Mouse (Mus musculus) C2C12 (cell line): Measurements from ENCODE around the gene Slc24a3. TPM values are rescaled to one million over a fixed set of nuclear protein-coding genes. Genes with fewer than 3 reads are reported as not detected.
A peak's percentile ranks its signal among the peaks of the same experiment; 100 is the strongest.

Experiments
- H3K27me3 ChIP-seq: one replicate; pipeline ENCODE4 v1.6.1; 2011; ENCODE audit not compliant: control insufficient read depth, insufficient read depth, insufficient read length
- H3K36me3 ChIP-seq: one replicate; pipeline ENCODE4 v1.6.1; 2011; ENCODE audit not compliant: control insufficient read depth, insufficient read depth
- H3K4me3 ChIP-seq: one replicate; pipeline ENCODE4 v1.5.1; 2011; ENCODE audit warnings: mild to moderate bottlenecking, control low read depth; ENCODE audit not compliant: poor library complexity, insufficient read depth, severe bottlenecking
- H3K79me2 ChIP-seq: one replicate; pipeline ENCODE4 v1.6.1; 2011; ENCODE audit not compliant: control insufficient read depth, insufficient read depth
- H3K79me3 ChIP-seq: one replicate; pipeline ENCODE4 v1.6.1; 2011; ENCODE audit warnings: low read depth, control low read depth
- H3ac ChIP-seq: one replicate; pipeline ENCODE3; 2011; ENCODE audit warnings: low read depth; ENCODE audit not compliant: control insufficient read depth, insufficient read length
- CEBPB ChIP-seq: IDR thresholded peaks from one replicate; pipeline ENCODE4 v1.6.1; 2011; ENCODE audit warnings: low read depth, mild to moderate bottlenecking, control low read depth, moderate library complexity
- CTCF ChIP-seq: IDR thresholded peaks from one replicate; pipeline ENCODE4 v1.5.1; 2011; ENCODE audit not compliant: control insufficient read depth, insufficient read depth, insufficient read length
- FOSL1 ChIP-seq: IDR thresholded peaks from one replicate; pipeline ENCODE4 v1.8.0; 2011; ENCODE audit warnings: mild to moderate bottlenecking, low read length; ENCODE audit not compliant: poor library complexity, insufficient read depth, severe bottlenecking
- MAX ChIP-seq: IDR thresholded peaks from one replicate; pipeline ENCODE4 v1.6.1; 2011; ENCODE audit warnings: mild to moderate bottlenecking, control low read depth
- MYOD1 ChIP-seq: IDR thresholded peaks from one replicate; pipeline ENCODE4 v1.6.1; 2011; ENCODE audit warnings: low read depth; ENCODE audit not compliant: control insufficient read depth, insufficient read length
- MYOG ChIP-seq: IDR thresholded peaks from one replicate; pipeline ENCODE4 v1.6.1; 2011; ENCODE audit not compliant: control insufficient read depth, insufficient read length; ENCODE audit errors: extremely low read depth
- USF1 ChIP-seq: IDR thresholded peaks from one replicate; pipeline ENCODE4 v1.6.1; 2011; ENCODE audit warnings: low read depth, mild to moderate bottlenecking, control low read depth, moderate library complexity
- polyA plus RNA-seq: library from polyadenylated mRNA; unstranded; fragments of >200 nt; fragmentation: generic; extraction: Trizol; gene quantifications from one replicate; pipeline ENCODE4 v1.2.1, GENCODE M21; 2012; ENCODE audit warnings: missing spikeins

The Slc24a3 gene
- polyA plus RNA-seq, 1 experiment, result 0.35 TPM

- no peaks in the 10 kb centered on the region for H3K79me3 ChIP-seq
- no peaks in the 10 kb centered on the region for H3K36me3 ChIP-seq
- H3K4me3 ChIP-seq, result no peak overlapping the region
- no peak overlapping the region for H3ac ChIP-seq
- H3K79me2 ChIP-seq, result no peaks in the 10 kb centered on the region
- TF ChIP-seq MYOD1 (no peak), CEBPB (no peak), USF1 (no peak), MAX (no peak), CTCF (no peak)
- H3K27me3 ChIP-seq, result peaks cover 19% of the 10 kb centered on the region
Observed at GRCm38 (mm10) chr2:145640255-145640984, 472.9 kb downstream of the Slc24a3 start.

- no peak overlapping the region for H3K4me3 ChIP-seq
Observed at GRCm38 (mm10) chr2:145655373-145655960, 487.9 kb downstream of the Slc24a3 start.

GRCm38 (mm10) chr2:145656121-145656520 lies 488.6 kb downstream of the Slc24a3 start:
- no peak for TF ChIP-seq MAX
- no peak for TF ChIP-seq MYOG
- TF ChIP-seq USF1, result no peak
- TF ChIP-seq MYOD1, result no peak
- Histone ChIP-seq H3K4me3 (no peak overlapping the region), H3K27me3 (no peaks in the 10 kb centered on the region), H3K79me2 (no peaks in the 10 kb centered on the region), H3ac (no peak overlapping the region), H3K36me3 (no peaks in the 10 kb centered on the region), H3K79me3 (no peaks in the 10 kb centered on the region)

More at GRCm38 (mm10) chr2:145655373-145655960, 487.9 kb downstream of the Slc24a3 start:
- no peaks in the 10 kb centered on the region for H3K79me2 ChIP-seq
- TF ChIP-seq MAX, result no peak
- TF ChIP-seq MYOD1, result no peak
- TF ChIP-seq CTCF, result no peak
- TF ChIP-seq USF1, result no peak
- TF ChIP-seq FOSL1, result no peak
- TF ChIP-seq MYOG, result no peak
- no peak for TF ChIP-seq CEBPB
- no peak overlapping the region for H3ac ChIP-seq
- H3K27me3 ChIP-seq, result no peaks in the 10 kb centered on the region
- H3K36me3 ChIP-seq, result no peaks in the 10 kb centered on the region
- H3K79me3 ChIP-seq, result no peaks in the 10 kb centered on the region

GRCm38 (mm10) chr2:145656716-145657115 lies 489.2 kb downstream of the Slc24a3 start:
- Histone ChIP-seq H3K4me3 (no peak overlapping the region), H3ac (no peak overlapping the region), H3K79me3 (no peaks in the 10 kb centered on the region), H3K79me2 (no peaks in the 10 kb centered on the region), H3K27me3 (no peaks in the 10 kb centered on the region), H3K36me3 (no peaks in the 10 kb centered on the region)
- peak; percentile 52 for TF ChIP-seq MYOD1
- no peak for TF ChIP-seq CTCF

GRCm38 (mm10) chr2:145661242-145661641 lies 493.7 kb downstream of the Slc24a3 start:
- Histone ChIP-seq H3K79me2 (no peaks in the 10 kb centered on the region), H3K27me3 (no peaks in the 10 kb centered on the region), H3K4me3 (no peak overlapping the region), H3K79me3 (no peaks in the 10 kb centered on the region), H3K36me3 (no peaks in the 10 kb centered on the region), H3ac (no peak overlapping the region)
- TF ChIP-seq USF1, result no peak
- TF ChIP-seq MAX, result no peak
- no peak for TF ChIP-seq MYOD1
- no peak for TF ChIP-seq MYOG
- no peak for TF ChIP-seq FOSL1
- no peak for TF ChIP-seq CTCF
- TF ChIP-seq CEBPB, result no peak

- TF ChIP-seq CEBPB (no peak), MAX (no peak), USF1 (no peak), FOSL1 (no peak), MYOD1 (no peak), MYOG (no peak), CTCF (no peak)
- Histone ChIP-seq H3K27me3 (no peaks in the 10 kb centered on the region), H3K36me3 (no peaks in the 10 kb centered on the region), H3K79me2 (no peaks in the 10 kb centered on the region), H3K4me3 (no peak overlapping the region), H3ac (no peak overlapping the region), H3K79me3 (no peaks in the 10 kb centered on the region)
Observed at GRCm38 (mm10) chr2:145663899-145664298, 496.3 kb downstream of the Slc24a3 start.
